Mouse (Mus musculus): ENCODE results near the gene Fscn1.

GRCm38 (mm10) chr5:142935642-142936335 lies 24.4 kb upstream of the Fscn1 start:
- TF ChIP-seq POLR2A (IDR thresholded peaks at IDR 0.05; ENCODE audit: low read depth, low read length), result no peak
- no peak for TF ChIP-seq CTCF (IDR thresholded peaks at IDR 0.05; ENCODE audit: extremely low read depth, insufficient read depth, insufficient read length, insufficient replicate concordance)

All from spleen, adult 2 months (tissue).